Mouse (Mus musculus) heart, postnatal 14 days (tissue): ENCODE measurements around the gene Zc3h14. TPM values are rescaled to one million over a fixed set of nuclear protein-coding genes. Genes with fewer than 3 reads are reported as not detected.

Experiments used
- DNase-seq, 2 experiments: peaks; one replicate each; pipeline ENCODE4 v3.0.0; 2021 to 2022
- intact Hi-C: fragments of 180-260 bp; cut with DNase I; formaldehyde crosslinking; loops from one replicate; pipeline ENCODE4 v1.15.1; 2025
- long read RNA-seq, 2 experiments: library from polyadenylated mRNA; stranded (forward); transcript quantifications; one replicate each; pipeline ENCODE4 v2.0.0; 2021
- total RNA-seq, 2 experiments: library from RNA; stranded (reverse); gene quantifications; 2 replicates each; pipeline ENCODE4 v1.2.3; 2021

Zc3h14 gene
- 10 to 100 TPM; 60.3 to 64.3 TPM for total RNA-seq
- long read RNA-seq, experiment 1, transcript Zc3h14-204 (17 exons, 3,514 nt), result major isoform, 57 of 170 reads
- long read RNA-seq, experiment 1, transcript Zc3h14-203 (15 exons, 3,146 nt), result minor isoform, 49 of 170 reads
- long read RNA-seq, experiment 1, transcript Zc3h14-202 (14 exons, 3,046 nt), result minor isoform, 11 of 170 reads
- long read RNA-seq, experiment 1, partial matches to known transcripts, result 8 of 170 reads
- long read RNA-seq, experiment 1, other reads (novel, unspliced or antisense), result 45 of 170 reads
- long read RNA-seq, experiment 2, transcript Zc3h14-202 (14 exons, 3,046 nt), result minor isoform, 5 of 123 reads
- long read RNA-seq, experiment 2, transcript Zc3h14-204 (17 exons, 3,514 nt), result major isoform, 48 of 123 reads
- long read RNA-seq, experiment 2, transcript Zc3h14-203 (15 exons, 3,146 nt), result minor isoform, 28 of 123 reads
- long read RNA-seq, experiment 2, partial matches to known transcripts, result 9 of 123 reads
- long read RNA-seq, experiment 2, other reads (novel, unspliced or antisense), result 32 of 123 reads

DNA sequence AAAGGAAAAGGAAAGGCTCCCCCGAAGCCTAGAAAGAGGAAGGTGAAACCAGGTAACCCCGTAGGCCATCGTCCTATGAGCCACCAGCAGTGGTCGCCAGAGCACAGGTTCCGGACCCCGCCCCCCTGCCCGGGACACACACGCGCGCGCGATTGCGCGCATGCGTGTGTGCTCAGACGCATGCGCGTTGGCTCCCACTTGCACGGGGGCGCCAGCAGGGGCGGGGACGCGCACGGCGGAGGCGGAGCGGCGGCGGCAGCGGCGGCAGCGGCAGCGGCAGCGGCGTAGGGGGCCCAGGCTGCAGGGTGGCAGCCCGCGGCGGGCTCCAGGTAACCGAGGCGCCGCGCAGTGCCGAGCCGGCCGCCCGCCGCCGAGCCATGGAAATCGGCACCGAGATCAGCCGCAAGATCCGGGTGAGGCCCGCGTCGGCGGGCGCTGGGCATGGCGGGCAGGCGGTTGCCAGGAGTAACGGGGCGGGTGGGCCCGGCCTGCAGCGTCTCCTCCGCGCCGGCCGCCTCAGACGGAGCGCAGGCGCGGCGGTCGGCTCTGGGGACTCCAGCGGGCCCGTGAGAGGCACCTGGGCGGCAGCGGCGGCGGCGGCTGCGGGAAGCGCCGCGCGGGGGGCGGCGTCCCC is at the start of gene Zc3h14:
Zc3h14 (plus strand) TSS at position 219 of the 634 bp plus-strand sequence.
- peak; percentile 97 to 98 for DNase-seq
- intact Hi-C loops, result no loop called here

DNA sequence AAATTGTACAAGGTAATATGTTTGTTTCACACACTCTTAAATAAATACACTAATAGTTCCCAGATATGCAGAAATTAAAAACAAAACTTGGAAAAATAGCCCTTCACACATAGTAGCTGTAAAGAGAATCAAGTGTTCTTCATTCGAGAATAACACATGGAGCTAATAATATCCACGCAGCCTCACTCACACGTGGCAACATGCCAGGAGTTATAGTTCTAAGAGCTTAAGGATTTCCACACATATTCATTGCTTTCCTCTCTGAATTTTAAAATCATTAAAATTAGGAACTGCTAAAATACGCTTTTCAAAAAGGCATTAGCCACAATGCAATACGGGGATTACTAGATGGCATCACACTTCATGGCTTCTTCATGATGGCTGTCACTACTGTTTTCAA is 49.6 kb upstream of the Zc3h14 start:
- intact Hi-C loops, result no loop called here
- no peak for DNase-seq

DNA sequence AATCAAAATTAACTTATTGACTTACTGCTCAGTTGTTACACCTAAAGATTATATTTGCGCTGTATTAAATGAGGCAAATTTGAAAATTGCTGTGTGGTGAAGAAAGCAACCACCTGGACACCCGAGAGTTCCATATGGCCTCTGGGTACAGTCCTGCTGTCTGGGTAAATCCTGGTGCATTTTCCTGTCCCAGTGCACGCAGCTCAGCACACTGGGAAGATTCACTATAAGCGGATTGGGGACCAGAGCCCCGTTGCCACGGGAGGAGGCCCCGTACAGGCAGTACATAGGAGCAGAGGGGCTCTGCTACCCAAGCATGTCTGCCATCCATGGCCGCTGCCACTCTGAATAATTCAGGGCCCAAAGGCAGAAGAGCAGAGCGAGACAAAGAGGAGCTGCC is 45.2 kb upstream of the Zc3h14 start:
- no peak for DNase-seq
- intact Hi-C loops, result no loop called here

DNA sequence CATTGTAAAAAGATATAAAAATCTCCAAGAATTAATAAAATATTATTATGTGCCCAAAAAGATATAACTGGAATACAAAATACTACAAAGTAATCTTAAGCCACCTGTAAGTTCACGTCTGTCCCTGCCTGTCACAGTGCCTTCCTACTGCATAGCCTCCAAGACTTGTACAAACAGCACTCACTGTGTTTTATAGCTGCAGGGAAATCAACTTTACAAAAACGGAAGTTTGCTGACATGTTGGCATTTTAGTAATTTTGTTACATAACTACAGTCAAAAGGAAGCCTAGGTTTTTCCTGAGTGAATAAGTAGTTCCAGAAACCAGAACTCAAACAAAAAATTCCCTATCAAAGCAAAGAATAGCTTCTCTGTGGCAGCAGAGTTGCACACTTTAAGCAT is 43.2 kb upstream of the Zc3h14 start:
- intact Hi-C loops, result no loop called here
- DNase-seq, result no peak

DNA sequence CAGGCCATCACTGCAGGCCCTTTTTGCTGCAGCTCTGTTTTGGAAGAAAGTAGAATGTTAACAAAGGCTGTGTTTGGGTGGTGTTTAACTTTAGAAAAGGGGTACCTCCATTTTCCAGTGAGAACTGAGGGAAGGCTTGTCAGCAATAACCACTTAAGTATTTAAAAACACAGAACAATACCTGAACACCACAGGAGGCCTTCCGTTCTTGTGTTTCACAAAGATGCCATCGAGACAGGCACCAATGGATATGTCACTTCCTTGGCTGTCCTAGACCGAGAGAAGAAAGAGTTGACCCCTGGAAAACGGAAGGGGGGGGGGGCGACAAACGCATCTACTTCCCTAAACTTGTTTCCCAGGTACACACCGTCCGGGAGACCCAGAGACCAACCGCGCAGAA is 42.8 kb upstream of the Zc3h14 start:
- intact Hi-C loops, result no loop called here

DNA sequence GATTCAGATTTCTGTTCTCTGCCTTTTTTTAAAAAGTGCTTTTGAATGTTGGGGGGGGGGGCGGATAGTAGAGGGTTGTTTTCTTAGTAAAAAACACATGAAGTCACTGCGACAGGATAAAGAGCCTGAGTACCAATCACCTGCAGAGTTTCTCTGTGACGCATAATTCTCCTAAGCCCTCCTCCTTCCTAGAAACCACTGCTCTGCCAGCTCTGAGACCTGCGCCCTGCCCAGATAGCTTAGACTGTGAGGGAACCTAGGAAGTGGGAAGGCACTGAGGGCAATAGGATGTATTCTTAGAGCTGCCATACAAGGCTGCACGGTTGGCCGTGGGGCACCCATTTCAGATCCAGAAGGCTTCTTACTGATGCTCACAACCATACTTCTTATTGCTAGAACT is 33.9 kb upstream of the Zc3h14 start:
- intact Hi-C loops, result no loop called here
- DNase-seq, result no peak

More for the DNA sequence above, 42.8 kb upstream of the Zc3h14 start:
- DNase-seq, result no peak

DNA sequence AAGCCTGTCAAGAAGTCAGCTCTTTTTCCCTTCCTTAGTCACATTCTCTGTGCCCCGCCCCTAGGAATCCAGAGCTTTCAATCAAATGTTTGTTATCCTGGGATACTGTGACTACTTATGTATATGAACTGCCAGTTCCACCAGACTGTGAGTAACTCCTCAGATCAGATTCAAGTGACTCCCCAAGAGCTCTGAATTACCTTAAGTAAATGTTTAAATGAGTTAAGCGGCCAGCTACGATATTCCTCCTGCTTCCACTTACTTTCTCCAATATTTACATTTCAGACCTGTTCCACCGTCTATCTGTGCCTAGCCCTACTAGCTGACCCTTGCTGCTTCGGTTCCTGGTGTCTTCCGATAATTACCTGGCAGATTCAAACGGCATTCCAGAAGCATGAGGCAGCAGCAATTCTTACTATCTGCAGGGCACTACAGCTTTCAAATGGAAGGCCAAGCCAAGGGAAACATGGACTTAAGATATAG is 33.1 kb upstream of the Zc3h14 start:
- no peak for DNase-seq
- intact Hi-C loops, result no loop called here

DNA sequence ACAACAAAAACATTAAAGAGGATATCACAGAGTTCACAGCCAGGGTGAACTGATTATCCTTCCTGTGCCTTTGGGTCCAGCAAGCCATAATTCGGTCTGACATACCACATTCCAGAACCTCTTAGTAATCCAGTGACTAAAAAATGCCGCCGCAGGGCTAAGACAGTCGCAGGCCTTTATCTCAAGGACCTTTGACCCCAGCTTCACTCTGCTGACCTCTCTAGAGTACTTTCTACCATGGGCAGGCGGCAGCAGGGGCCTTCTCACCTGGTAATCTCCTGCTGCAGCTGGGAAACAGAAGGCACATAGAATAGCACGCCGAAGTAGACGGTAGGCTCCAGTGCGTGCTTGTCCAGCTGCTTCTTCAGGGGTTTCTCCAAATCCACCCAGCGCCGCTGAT is 32.0 kb upstream of the Zc3h14 start:
- peak in 1 of 2 experiments; percentile 10 for DNase-seq
- intact Hi-C loops, result no loop called here

DNA sequence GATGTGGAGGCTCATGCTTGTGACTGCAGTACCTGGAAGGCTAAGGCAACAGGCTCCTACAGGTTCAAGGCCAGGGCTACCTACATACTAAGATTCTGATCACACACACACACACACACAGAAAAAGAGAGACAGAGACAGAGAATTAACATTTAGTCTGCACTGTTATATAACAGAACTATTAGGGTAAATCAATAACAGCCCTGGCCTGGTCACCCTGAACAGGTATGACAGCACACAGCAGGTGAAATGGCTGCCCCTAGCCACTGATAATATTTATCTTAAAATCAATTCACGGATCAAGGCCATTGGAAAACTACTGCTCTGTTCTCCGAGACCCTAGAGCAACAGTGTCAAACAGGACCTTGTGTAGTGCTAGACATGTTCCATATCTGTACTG is 30.6 kb upstream of the Zc3h14 start:
- DNase-seq, result no peak
- intact Hi-C loops, result no loop called here

DNA sequence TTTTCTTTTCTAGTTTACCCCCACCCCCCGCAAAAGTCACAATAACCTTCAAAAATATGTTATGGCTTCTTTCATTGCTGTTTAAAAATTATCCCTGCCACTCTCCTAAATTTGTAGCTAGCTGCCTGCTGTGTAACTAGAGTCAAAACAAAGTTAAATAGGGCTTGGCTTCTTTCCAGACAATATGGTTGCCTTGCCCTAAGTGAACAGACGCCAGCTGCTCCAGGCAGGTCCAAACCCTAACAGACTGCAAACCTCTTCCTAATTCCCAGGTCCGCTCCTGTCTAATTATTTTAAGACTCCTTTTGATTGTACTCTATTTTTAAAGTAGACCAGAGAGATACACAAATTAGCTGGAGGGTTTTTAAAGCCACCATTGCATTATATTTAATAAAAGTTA is 26.1 kb upstream of the Zc3h14 start:
- DNase-seq, result peak in 1 of 2 experiments; percentile 11
- intact Hi-C loops, result no loop called here

DNA sequence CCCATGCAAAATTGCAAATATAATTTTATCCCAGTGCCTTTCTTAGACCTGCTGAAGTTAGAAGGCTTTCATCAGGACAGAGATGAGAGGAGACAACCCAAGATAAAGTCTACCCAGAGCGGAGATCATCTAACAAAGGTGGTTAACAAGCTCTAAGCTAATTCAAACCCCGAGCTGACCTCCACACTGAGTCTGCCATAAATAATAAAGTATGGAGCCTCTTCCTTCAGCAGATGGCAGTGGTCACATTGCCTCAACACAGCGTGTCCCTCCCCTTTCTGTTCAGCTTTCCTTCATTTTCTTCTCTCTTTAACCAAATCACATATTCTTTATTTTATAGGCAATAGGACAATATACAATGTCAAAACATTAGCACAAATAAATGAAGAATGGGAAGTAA is 25.7 kb upstream of the Zc3h14 start:
- intact Hi-C loops, result no loop called here
- DNase-seq, result no peak

DNA sequence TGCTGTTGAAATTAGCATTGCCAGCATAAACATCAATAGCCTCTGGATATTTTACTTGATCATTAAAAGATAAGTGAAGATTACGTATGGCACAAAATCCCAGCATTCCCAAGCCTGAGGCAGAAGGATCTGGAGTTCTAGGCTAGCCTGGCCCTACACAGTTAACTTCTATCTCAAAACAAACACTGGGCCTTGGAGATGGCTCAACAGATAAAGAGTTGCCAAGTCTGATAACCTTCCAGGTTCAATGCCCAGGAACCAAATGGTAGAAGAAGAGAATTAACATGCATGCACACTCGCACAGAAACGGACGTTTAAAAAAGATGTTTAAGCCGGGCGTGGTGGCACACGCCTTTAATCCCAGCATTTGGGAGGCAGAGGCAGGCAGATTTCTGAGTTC is 22.5 kb upstream of the Zc3h14 start:
- DNase-seq, result no peak
- intact Hi-C loops, result no loop called here

DNA sequence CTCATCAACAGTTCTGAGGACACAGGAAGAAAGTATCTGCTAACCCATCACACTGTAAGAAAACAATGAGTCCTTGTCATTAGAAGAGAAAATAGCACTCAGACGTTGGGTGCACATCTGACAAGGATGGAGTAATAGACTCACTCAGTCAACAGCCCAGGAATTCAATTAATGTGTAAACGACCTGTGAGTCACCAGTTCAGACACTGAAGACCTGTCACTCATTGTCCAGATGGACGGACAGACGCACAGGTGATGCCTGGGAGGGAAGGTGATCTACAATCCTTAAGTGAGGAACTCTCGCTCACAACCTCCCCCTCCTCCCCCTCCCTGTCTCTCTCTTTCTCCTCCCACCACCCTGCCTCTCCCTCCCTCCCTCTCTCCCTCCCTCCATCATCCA is 21.8 kb upstream of the Zc3h14 start:
- intact Hi-C loops, result no loop called here
- no peak for DNase-seq

DNA sequence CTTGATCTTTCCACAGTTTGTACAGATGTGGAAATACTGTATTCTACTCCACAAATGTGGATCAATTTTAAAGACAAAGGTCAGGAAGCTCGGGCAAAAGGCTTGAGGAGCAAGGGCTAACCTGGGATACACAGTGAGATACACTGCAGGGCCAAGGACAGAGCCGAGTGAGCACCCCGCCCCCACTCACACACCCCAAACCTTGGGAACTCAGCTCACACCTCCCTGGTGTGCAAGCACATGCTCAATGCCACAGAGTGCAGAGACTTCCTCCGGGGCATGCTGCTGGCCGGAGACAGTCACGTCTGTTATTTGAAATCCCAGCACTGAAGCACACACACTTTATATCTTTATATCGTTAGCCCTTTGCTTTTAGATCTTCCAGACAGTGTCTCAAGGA is 20.7 kb upstream of the Zc3h14 start:
- no peak for DNase-seq
- intact Hi-C loops, result no loop called here

DNA sequence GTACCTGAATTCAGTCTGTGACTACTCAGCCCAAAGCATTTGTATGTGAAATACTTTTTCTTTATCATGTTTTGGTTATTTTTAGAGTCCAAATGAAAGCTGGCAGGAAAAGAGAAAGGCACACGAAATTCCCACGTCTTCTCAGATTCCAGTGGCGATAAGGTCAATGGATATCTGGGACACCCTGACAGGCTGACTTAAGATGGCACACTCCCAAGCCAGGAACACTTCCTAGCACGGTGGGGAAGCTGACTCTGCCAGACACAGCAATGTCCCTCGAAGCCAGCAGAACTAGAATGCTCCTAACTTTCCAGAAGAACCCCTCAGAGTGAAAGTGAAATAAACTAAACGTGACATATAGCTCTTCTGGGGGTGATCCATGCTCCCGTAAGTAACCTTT is 19.6 kb upstream of the Zc3h14 start:
- intact Hi-C loops, result no loop called here
- DNase-seq, result no peak

DNA sequence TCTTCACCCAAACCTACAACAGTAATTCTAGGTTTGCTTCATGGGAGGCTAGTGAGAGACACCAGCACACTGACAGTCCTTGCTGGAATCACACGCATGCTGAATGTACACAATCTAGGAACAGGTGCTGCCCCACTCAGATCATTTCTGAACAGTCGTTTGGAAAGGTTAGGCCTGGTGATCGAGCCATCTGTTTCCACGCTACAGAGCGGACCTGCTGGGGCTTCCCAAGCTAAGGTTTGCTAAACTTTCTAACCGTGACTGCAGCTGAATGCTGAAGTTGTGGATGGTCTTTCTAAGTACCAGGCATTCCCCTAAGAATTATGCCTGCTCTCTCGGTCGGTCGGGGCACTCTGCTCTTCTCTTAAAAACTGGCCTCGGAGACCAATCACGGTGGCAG is 16.1 kb upstream of the Zc3h14 start:
- DNase-seq, result no peak
- intact Hi-C loops, result no loop called here

DNA sequence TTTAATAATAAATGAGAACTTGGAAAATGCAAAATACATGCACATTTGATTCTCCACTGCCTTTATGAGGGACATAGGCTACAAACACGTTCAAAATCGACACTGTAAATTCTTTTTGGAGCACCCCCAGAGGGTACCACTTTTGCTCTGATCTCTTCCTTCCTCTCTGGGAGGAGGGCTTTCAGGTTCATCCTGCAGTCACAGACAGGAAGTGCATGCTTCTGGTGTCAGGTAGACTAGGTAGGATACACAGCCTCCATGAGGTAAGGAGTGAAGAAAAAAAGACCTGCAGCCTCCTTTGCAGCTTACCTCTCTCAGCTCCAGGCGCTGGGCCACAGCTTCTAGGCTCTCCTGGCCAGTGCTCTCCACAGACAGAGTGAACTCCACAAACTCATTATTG is 13.6 kb upstream of the Zc3h14 start:
- DNase-seq, result no peak
- intact Hi-C loops, result no loop called here

DNA sequence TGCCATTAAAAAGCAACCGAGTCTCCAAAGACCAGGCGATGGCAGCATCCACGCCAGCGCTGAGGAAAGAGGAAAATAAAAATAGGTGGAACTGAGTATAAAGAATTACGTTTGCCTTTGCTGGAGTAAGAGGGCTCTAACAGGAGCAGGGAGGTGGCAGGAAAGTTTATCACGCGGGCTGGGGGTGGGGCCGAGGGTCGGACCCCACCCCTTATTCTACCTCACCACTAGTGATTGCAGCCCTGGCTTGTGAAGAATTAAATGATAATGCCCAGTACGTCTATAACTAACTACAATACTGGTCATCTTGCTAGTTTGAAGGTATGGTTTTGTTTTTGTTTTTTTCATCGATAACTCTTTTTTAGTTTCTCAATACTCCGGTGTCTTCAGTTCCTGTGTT is 13.0 kb upstream of the Zc3h14 start:
- intact Hi-C loops, result no loop called here
- no peak for DNase-seq

DNA sequence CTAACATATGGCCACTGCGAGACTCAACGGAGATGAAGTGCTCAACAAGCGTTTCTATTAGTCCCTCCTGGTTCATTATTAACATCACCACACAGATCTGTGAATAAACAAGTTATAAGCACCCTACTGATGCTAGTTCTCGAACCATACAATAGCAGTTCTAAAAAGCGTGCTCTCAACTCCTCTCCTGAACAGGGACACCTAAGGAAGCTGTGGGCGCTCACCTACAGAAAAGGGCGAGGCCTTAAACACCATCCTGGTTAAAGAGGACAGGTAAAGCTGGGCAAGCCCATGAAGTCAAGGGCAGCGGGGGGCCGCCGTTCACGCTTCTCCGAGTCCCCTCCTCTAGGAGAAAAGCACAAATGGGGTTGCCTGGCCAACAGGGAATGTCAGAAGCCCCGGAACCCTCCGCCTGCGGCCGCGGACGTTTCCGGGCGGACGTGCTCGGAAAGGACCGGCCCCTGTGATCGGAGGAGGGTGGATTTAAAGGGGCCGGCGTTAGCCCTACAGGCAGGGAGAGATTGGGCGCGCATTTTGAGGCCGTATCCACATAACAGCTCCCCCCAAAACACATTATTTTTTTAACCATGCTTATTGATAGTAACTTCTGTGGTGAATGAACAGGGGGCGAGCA is 12.4 kb upstream of the Zc3h14 start:
- intact Hi-C loops, result no loop called here
- peak; percentile 87 to 93 for DNase-seq

DNA sequence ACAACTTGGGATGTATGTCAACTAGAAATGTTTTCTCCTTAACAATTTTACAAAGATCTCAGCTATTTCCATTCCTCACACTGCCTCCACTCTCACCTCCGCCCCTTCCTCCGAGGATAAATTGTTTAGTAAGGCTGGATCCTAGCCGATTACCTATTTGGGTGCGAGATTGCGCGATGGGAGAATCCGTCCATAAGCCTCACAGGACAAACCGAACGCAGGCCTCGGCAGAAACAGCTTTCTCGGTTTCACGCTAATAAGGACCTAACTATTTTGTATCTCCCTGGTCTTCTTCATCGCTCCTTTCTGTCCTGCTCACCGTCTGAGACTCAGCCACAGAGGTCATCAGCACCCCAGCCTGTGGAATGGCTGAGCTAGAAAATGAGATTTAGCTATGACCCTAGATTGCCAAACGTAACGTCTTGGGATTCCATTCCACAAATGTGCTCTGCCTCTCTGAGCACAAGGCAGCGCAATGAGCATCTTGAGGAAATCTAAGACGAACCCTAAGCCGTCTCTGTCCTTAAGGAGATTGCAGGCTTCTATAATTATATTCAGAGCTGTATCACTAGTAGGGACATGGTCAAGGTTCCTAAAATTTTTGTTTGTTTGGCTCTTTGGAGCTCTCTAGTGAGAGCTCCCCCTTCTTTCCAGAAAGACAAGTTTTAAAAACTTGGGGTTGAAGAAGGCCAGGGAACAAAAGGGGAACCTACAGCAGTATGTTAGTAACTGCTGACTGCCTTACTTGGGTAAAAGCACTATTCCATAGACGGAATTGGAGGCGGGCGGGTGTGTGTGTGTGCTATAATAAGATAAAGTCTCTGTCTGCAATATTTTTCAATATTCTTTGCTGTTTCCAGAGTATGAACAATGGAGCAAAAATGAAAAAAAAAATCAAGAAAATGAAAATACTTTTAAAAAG is 11.6 kb upstream of the Zc3h14 start:
- intact Hi-C loops, result no loop called here
- no peak for DNase-seq
